Mouse (Mus musculus) erythroblast, adult 5-6 weeks (primary cell): ENCODE measurements at regions not wholly inside any gene's neighbourhood (a gene's known extent, or its start where the extent isn't known, plus 50 kb on each side); places are given as distances from the start of the nearest gene placed in this dataset.
"Not testable (repeated sequence)": the region's sequence is repeated elsewhere in the genome, so short reads cannot be mapped to it uniquely, and the experiment has no call there.

ENCODE experiments used
- ATAC-seq: replicated peaks from 2 replicates; pipeline ENCODE4 v1.8.0; 2016; ENCODE audit warnings: moderate number of reproducible peaks, mild to moderate bottlenecking, moderate TSS enrichment, inconsistent platforms; ENCODE audit not compliant: poor library complexity, low FRiP score, severe bottlenecking

GRCm38 (mm10) chr10:117504267-117504902, 124.6 kb upstream of the Cpsf6 start:
- no peak for ATAC-seq

DNA sequence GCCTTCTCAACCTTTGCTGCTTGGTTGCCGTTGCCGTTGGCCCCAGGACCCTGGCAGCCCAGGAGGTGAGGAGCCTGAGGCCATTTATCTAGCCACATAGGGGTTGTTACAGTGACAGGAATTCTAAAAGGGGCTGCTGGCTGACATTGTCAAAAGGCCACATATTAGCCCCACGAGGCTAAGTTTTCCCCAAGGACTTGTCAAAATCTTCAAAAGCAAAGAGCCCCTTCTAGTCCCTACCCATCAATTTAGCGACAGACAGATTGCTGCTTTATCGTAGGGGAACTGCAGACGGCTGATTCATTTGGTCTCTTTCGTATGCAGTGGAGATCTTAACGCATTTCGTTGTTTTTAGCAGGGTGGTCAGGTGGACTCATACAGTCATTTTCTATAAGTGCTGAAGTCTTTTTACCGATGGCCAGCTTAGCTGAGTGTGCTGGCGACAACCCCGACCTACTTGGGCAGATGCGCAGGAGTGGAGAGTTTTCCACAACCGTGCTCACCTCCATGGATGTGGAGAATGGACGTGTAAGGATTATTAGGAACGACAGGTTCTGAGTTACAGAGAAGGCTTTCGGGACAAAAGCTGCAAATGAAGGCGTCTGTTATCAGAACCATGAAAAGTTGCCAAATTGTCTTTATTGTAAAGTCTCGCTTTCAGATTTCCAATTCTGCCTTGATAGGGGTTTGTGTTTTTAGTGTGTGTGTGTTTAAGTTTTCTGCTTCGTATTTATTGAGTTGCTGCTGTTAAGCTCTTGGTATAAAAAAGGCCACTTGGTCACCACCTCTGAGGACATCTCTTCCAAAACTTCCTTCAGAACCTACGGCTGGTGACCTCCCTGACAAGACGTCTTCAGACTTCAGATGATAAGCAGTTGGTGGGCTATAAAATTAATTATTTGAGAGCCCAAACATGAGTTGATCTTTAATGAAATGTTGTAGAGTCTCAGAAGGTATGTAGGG, 123.7 kb upstream of the Cpsf6 start:
- no peak for ATAC-seq

DNA sequence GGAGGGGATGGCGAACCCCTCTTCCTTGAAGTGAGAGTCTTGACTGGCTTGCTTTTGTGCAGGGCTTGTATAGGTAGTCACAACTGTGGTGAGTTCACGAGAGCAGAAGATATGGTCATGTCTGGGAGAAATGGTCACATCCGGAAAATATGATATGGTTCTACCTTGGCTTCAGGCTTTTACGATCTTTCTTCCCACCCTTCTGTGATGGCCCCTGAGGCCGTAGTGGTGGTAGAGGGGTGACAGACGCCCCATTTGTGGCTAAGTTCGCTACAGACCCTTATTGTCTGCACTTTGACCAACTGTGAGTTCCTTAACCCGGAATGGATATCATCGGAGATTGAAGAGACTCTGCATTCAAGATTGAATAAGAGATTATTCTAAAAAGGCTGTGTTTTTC, 122.9 kb upstream of the Cpsf6 start:
- ATAC-seq = no peak

DNA sequence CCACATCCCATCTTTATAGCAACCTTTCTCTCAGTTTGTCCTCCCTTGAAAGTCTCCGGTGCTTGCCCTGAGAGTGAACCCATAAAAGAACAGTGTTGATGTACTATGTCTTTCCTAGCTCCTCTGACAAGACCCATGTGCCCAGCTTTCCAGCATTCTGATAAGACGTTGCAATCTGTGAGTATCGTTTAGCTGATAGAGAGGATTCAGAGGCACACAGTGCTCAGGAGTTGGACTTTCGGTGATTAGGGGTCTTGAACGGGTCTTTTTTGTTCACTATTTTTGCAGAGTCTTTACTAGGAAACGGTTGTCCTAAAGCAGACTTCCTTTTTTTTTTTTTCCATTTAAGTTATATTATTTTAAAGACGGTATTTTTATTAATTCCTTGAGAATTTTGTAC, 122.3 kb upstream of the Cpsf6 start:
- ATAC-seq = no peak

GRCm38 (mm10) chr10:117501426-117501825, 121.6 kb upstream of the Cpsf6 start:
- ATAC-seq = no peak

GRCm38 (mm10) chr10:117500457-117501108, 120.8 kb upstream of the Cpsf6 start:
- ATAC-seq = no peak

- no peak for ATAC-seq
Observed at GRCm38 (mm10) chr10:117499864-117500453, 120.1 kb upstream of the Cpsf6 start.

- no peak for ATAC-seq
Observed at GRCm38 (mm10) chr10:117499177-117499863, 119.5 kb upstream of the Cpsf6 start.

DNA sequence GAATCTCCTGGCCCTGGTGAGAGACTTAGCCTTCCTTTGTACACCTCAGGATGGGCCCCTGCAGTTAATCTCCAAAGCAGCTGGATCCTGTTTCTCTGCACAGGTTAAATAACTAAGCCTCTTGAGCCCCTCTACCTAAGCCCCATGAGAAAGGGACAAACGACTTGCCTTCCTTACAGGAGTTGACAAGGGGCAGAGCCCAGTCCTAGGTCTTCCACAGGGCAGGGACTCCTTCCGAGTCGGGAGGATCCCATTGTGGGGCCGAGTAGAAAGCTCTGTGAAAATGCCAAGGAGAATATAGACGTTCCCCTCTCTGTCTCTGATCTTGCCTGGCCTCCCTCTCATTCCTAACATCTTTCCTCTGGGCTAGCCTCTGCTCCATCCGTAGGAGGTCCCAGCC, 118.7 kb upstream of the Cpsf6 start:
- ATAC-seq = no peak

- no peak for ATAC-seq
Observed at GRCm38 (mm10) chr10:117497565-117498256, 117.9 kb upstream of the Cpsf6 start.

DNA sequence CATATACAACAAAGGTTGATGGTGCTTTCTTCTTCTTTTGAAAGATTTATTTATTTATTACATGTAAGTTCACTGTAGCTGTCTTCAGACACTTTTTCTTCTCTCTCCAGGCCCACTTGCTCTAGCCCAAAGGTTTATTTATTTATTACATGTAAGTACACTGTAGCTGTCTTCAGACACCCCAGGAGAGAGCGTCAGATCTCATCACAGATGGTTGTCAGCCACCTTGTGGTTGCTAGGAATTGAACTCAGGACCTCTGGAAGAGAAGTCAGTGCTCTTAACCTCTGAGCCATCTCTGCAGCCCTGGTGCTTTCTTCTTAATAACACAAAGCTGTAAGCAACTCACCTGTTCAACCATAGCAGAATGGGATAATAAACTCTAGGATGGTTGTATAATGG, 117.3 kb upstream of the Cpsf6 start:
- ATAC-seq = not testable (repeated sequence)

GRCm38 (mm10) chr10:117496064-117497011, 116.5 kb upstream of the Cpsf6 start:
- ATAC-seq = no peak

DNA sequence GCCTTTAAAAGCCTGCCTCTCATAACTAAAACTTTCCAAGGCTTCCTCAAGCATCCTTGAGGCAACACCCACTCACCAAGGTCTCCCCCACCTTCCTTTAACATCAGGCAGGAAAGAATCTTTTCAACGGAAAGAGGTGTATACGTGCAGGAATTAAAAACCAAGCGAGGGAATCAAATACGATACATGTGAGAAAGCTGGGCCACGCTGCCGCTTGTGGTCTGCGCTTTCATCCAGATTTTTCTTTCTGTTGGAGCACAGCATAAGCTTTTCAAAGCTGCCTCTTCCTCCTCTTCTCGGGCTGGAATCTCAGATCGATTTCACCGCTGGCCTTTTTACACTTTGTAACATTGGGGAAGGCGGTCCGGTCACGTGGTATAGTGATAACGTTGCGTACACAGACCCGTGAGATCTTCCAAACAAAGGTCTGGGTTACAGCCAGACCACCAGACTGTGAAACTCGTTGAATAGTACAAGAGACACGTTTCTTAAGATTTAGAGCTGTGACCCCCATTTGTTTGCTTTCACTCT, 114.4 kb upstream of the Cpsf6 start:
- ATAC-seq = no peak

DNA sequence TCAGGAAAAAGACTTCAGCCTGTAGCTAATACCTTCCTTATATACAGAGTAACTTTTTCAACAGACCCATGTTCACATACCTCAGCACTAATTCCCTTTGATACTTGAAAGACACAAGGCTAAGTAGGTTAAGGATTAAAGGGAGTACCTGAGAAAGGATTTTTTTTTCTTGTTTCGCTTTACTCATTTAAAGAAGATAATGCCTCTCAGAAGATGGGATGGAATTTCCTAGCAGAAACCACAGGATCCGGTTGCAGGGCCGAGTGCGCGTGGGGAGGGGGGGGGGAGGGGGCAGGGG, 114.0 kb upstream of the Cpsf6 start:
- ATAC-seq = no peak

DNA sequence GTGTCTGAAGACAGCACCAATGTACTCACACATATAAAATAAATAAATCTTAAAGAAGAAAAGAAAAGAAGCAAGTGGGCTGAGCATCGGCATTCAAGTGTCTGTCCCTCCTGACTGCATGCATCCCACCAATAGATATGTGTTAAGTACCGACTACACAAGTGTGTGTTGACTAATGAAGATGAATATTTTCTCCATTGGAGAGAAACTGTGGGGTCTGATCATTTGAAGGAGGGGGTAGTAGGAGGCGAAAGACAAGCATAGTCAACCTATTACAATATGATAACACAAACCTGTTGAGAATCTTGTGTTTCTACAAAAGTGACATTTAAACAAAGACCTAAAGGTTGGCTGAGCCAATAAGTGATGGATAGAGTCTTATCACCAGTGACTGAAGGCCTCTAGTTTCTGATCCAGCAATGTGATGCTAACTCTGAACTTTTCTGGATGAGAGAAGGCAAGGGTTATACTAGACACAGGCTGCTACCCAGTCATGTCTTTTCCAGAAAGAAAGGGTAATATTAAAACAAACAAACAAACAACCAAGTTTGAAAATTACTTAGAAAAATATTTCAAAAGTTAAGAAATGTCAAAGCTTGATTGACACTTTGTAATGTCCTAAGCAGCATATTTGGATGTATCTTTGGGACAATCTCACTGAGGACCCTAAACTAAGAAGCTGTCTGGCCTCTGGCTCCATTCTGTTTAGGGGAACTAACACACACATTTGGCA, 113.4 kb upstream of the Cpsf6 start:
- no peak for ATAC-seq

GRCm38 (mm10) chr10:117492391-117492990, 112.7 kb upstream of the Cpsf6 start:
- ATAC-seq = no peak

DNA sequence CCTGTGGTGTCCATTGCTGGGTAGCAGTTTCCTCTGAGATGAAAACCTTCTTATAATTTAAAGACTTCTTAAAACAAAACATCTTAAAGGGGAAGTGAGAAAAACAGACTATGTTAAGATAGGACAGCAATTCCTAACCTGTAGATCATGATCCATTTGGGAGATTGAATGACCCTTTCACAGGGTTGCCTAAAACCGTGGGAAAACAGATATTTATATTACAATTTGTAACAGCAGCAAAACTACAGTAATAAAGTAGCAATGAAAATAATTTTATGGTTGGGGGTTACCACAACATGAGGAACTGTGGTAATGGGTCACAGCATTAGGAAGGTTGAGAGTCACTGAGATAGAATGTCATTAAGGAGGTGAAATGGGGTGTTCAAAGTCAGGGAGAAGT, 111.9 kb upstream of the Cpsf6 start:
- ATAC-seq = no peak
